Mouse (Mus musculus): ENCODE measurements around the gene Foxo4. TPM values are rescaled to one million over a fixed set of nuclear protein-coding genes. Genes with fewer than 3 reads are reported as not detected.

The Foxo4 gene
- total RNA-seq (2023) = 10 to 100 TPM; 23.1 to 25.6 TPM

GRCm38 (mm10) chrX:101253952-101254729 lies at the start of gene Foxo4:
Gene Foxo4, plus strand, starts transcription at chrX:101254528.

GRCm38 (mm10) chrX:101221834-101222795 lies 32.2 kb upstream of the Foxo4 start, which contains the start of gene Snx12:
Gene Snx12, minus strand, starts transcription at chrX:101222563.

GRCm38 (mm10) chrX:101263892-101264291 lies 9.6 kb downstream of the Foxo4 start, which contains the start of gene Gm614:
Gene Gm614, minus strand, starts transcription at chrX:101263992.

GRCm38 (mm10) chrX:101268025-101268754 lies 13.9 kb downstream of the Foxo4 start, which contains the start of gene Il2rg:
Gene Il2rg, minus strand, starts transcription at chrX:101268255.

GRCm38 (mm10) chrX:101268755-101269124 lies 14.4 kb downstream of the Foxo4 start, which contains the start of gene Gm20489:
Gene Gm20489, minus strand, starts transcription at chrX:101269023.

GRCm38 (mm10) chrX:101273875-101274738 lies 19.8 kb downstream of the Foxo4 start, which contains the start of gene Med12:
Gene Med12, plus strand, starts transcription at chrX:101274030.

GRCm38 (mm10) chrX:101299055-101299454 lies 44.7 kb downstream of the Foxo4 start, which contains the start of gene Nlgn3:
Gene Nlgn3, plus strand, starts transcription at chrX:101299168.

Other genes with a start within 250 kb of the Foxo4 start
- not detected for gene Tex11, start 194.9 kb upstream of the Foxo4 start, total RNA-seq (2023)
- gene Slc7a3, start 168.5 kb upstream of the Foxo4 start, total RNA-seq (2023) = not detected
- 10 to 100 TPM; 32.6 to 49.2 TPM for gene Snx12, start 32.0 kb upstream of the Foxo4 start, total RNA-seq (2023)
- 1 to 10 TPM; 1.3 to 3.4 TPM for gene Gm614, start 9.5 kb downstream of the Foxo4 start, total RNA-seq (2023)
- 10 to 100 TPM; 31.6 to 32.8 TPM for gene Il2rg, start 13.7 kb downstream of the Foxo4 start, total RNA-seq (2023)
- not detected for gene Gm20489, start 14.5 kb downstream of the Foxo4 start, total RNA-seq (2023)
- 10 to 100 TPM; 55.6 to 59.1 TPM for gene Med12, start 19.5 kb downstream of the Foxo4 start, total RNA-seq (2023)
- under 1 TPM in 1 of 2 experiments, not detected in 1; 0.46 TPM for gene Nlgn3, start 44.6 kb downstream of the Foxo4 start, total RNA-seq (2023)
- not detected for gene Gjb1, start 121.8 kb downstream of the Foxo4 start, total RNA-seq (2023)
- gene Zmym3, start 166.3 kb downstream of the Foxo4 start, total RNA-seq (2023) = 10 to 100 TPM; 17.6 to 20.4 TPM
- gene Nono, start 174.8 kb downstream of the Foxo4 start, total RNA-seq (2023) = 100 to 1,000 TPM; 126 to 152 TPM
- gene Itgb1bp2, start 194.6 kb downstream of the Foxo4 start, total RNA-seq (2023) = 1 to 10 TPM in 1 of 2 experiments, under 1 TPM in 1; 0.79 to 1.1 TPM

All from neutrophil, adult 83 days (primary cell).